Mouse (Mus musculus) spleen, postnatal 36 days (tissue): ENCODE data around the gene Pgs1.

Experiments
- DNase-seq, 2 experiments: peaks; one replicate each; pipeline ENCODE4 v3.0.0; 2022; ENCODE audit warnings: low spot score in 2 of 2, mixed read lengths in 1 of 2

Pgs1 gene

GRCm38 (mm10) chr11:117975211-117975967 lies 10.7 kb upstream of the Pgs1 start:
- DNase-seq = no peak

GRCm38 (mm10) chr11:117976081-117976582 lies 10.0 kb upstream of the Pgs1 start:
- peak; percentile 62 to 69 for DNase-seq

- DNase-seq = no peak
Measured at GRCm38 (mm10) chr11:117977694-117978360, 8.3 kb upstream of the Pgs1 start.

GRCm38 (mm10) chr11:117979388-117979787 lies 6.7 kb upstream of the Pgs1 start:
- no peak for DNase-seq

GRCm38 (mm10) chr11:117982426-117982825 lies 3.7 kb upstream of the Pgs1 start:
- no peak for DNase-seq

GRCm38 (mm10) chr11:117983770-117984169 lies 2.3 kb upstream of the Pgs1 start:
- no peak for DNase-seq

GRCm38 (mm10) chr11:117987032-117987451 lies 950 bp downstream of the Pgs1 start:
- DNase-seq = peak in 1 of 2 experiments; percentile 39

- DNase-seq = no peak
Measured at GRCm38 (mm10) chr11:117987968-117988367, 1.9 kb downstream of the Pgs1 start.

- no peak for DNase-seq
Measured at GRCm38 (mm10) chr11:117989241-117989640, 3.1 kb downstream of the Pgs1 start.

- DNase-seq = no peak
Measured at GRCm38 (mm10) chr11:117989926-117990325, 3.8 kb downstream of the Pgs1 start.

GRCm38 (mm10) chr11:117991502-117992470 lies 5.7 kb downstream of the Pgs1 start:
- DNase-seq = peak; percentile 58 to 67

GRCm38 (mm10) chr11:117993190-117994175 lies 7.4 kb downstream of the Pgs1 start:
- no peak for DNase-seq

GRCm38 (mm10) chr11:117994250-117995057 lies 8.4 kb downstream of the Pgs1 start:
- no peak for DNase-seq

GRCm38 (mm10) chr11:117995255-117995654 lies 9.2 kb downstream of the Pgs1 start:
- no peak for DNase-seq

- no peak for DNase-seq
Measured at GRCm38 (mm10) chr11:117995661-117996060, 9.6 kb downstream of the Pgs1 start.

- DNase-seq = no peak
Measured at GRCm38 (mm10) chr11:117996066-117996465, 10.0 kb downstream of the Pgs1 start.

- DNase-seq = no peak
Measured at GRCm38 (mm10) chr11:117997085-117997484, 11.0 kb downstream of the Pgs1 start.

GRCm38 (mm10) chr11:117998356-117998755 lies 12.3 kb downstream of the Pgs1 start:
- DNase-seq = no peak

- DNase-seq = no peak
Measured at GRCm38 (mm10) chr11:117999260-117999934, 13.3 kb downstream of the Pgs1 start.
